Mouse (Mus musculus) T-helper 17 cell (primary cell): ENCODE measurements around the gene Paqr5.

Source experiments
- in situ Hi-C, 2 experiments: fragments of 300-600 bp; cut with MboI, MseI; formaldehyde crosslinking; loops; 1 replicate in 1 of 2; 2 replicates in 1 of 2; pipeline ENCODE4 v1.15.1; 2025; ENCODE audit warnings: high pct_unique_total_duplicates in 2 of 2

Paqr5 gene

GRCm38 (mm10) chr9:62026600-62026999 lies at the start of gene Paqr5:
Paqr5 (minus strand) TSS chr9:62026856.
- in situ Hi-C loops: no loop called here

GRCm38 (mm10) chr9:62062234-62062633 lies 35.6 kb upstream of the Paqr5 start:
- in situ Hi-C loops: no loop called here

- in situ Hi-C loops: no loop called here
These were observed 33.8 kb upstream of the Paqr5 start for GRCm38 (mm10) chr9:62060431-62060830.

- in situ Hi-C loops: no loop called here
These were observed 33.3 kb upstream of the Paqr5 start for GRCm38 (mm10) chr9:62059941-62060340.

- in situ Hi-C loops: no loop called here
These were observed 31.3 kb upstream of the Paqr5 start for GRCm38 (mm10) chr9:62057881-62058506.

GRCm38 (mm10) chr9:62056206-62056605 lies 29.6 kb upstream of the Paqr5 start:
- in situ Hi-C loops: no loop called here

- in situ Hi-C loops: loop anchor here in 1 of 2 experiments (5.0 kb wide), 1 partner anchor 82 kb away; no protein-coding TSS in a partner anchor
These were observed 24.1 kb upstream of the Paqr5 start for GRCm38 (mm10) chr9:62050801-62051200.

- in situ Hi-C loops: no loop called here
These were observed 22.5 kb upstream of the Paqr5 start for GRCm38 (mm10) chr9:62049166-62049565.

GRCm38 (mm10) chr9:62042167-62042566 lies 15.5 kb upstream of the Paqr5 start:
- in situ Hi-C loops: loop anchor here in 1 of 2 experiments (5.0 kb wide), 1 partner anchor 90 kb away; no protein-coding TSS in a partner anchor

- in situ Hi-C loops: loop anchor here in 1 of 2 experiments (5.0 kb wide), 1 partner anchor 88 kb away; no protein-coding TSS in a partner anchor
These were observed 13.5 kb upstream of the Paqr5 start for GRCm38 (mm10) chr9:62040008-62040608.

GRCm38 (mm10) chr9:62035806-62036205 lies 9.2 kb upstream of the Paqr5 start:
- in situ Hi-C loops: no loop called here

GRCm38 (mm10) chr9:62032206-62032605 lies 5.5 kb upstream of the Paqr5 start:
- in situ Hi-C loops: loop anchor here (5.0 kb wide), 1 partner anchor 210 kb away; no protein-coding TSS in a partner anchor

- in situ Hi-C loops: no loop called here
These were observed 1.4 kb upstream of the Paqr5 start for GRCm38 (mm10) chr9:62028072-62028471.

GRCm38 (mm10) chr9:62025056-62025455 lies 1.6 kb downstream of the Paqr5 start:
- in situ Hi-C loops: no loop called here

GRCm38 (mm10) chr9:62023879-62024278 lies 2.8 kb downstream of the Paqr5 start:
- in situ Hi-C loops: no loop called here

- in situ Hi-C loops: no loop called here
These were observed 3.5 kb downstream of the Paqr5 start for GRCm38 (mm10) chr9:62022961-62023680.

GRCm38 (mm10) chr9:62021583-62022120 lies 5.0 kb downstream of the Paqr5 start:
- in situ Hi-C loops: no loop called here

- in situ Hi-C loops: no loop called here
These were observed 6.4 kb downstream of the Paqr5 start for GRCm38 (mm10) chr9:62020259-62020658.

- in situ Hi-C loops: no loop called here
These were observed 8.2 kb downstream of the Paqr5 start for GRCm38 (mm10) chr9:62018229-62019093.

GRCm38 (mm10) chr9:62017329-62017728 lies 9.3 kb downstream of the Paqr5 start:
- in situ Hi-C loops: no loop called here

- in situ Hi-C loops: no loop called here
These were observed 11.2 kb downstream of the Paqr5 start for GRCm38 (mm10) chr9:62015504-62015903.
